In the genomic region with DNA sequence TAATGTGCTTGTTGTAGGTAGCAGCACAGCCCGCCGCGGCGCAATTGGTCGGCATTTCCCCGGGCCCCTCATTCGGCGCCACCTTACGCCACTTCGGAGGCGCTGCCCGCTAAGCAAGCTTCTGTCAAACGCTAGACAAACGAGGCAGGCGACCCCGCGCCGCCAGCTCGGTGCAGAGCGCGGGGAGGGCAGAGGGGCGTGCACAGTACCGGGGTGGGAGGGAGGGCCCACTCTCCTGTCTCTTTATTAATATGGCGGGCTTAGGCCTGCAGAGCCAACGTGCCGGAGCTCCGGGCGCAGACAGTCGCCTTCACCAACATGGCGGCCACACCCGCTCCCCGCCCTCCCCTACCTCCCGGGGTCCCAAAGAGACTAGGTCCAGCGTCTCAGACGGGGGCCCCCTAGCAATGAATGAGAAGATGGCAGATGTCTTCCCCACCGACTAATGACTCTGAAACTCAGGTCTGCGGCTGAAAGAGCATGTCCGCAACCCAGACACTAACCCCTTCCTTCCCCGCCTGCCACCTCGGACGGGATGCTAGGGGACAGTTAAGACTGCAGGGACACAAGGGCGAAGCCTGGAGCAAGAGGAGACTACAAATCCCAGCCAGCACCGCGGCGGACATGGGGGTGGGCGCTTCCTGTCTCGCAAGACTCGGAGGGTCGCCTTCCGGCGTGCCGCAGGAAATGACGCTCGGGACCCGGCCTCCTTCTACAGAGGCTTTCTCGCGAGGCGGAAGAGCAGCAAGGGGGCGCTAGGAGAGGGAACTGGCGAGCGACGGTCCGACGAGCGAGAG, we compare ENCODE assay signal across 8 mouse cellular contexts. TPM values are rescaled to one million over a fixed set of nuclear protein-coding genes. Genes with fewer than 3 reads are reported as not detected.
DNase-seq lines count a peak whose midpoint lies in the region; ATAC-seq lines count a peak whose summit lies in the region.

TSS of gene Thap2 (minus strand) at position 223 of the 797 bp plus-strand sequence.
TSS of gene Zfc3h1 (plus strand) at position 739 of the 797 bp plus-strand sequence.

- no peaks in the 10 kb centered on the region for H3K36me3 ChIP-seq in hindbrain, embryonic 11.5 days (ENCODE audit: control insufficient read depth, insufficient read depth, low read length)

- peak; percentile 100 for DNase-seq in Muller cell, postnatal 12 days (ENCODE audit: inconsistent ontology term)
- DNase-seq in cerebellum, adult 9-11 months: peak; percentile 99
- peak; percentile 98 to 99 for DNase-seq in frontal cortex, adult 2 months (ENCODE audit: extremely low spot score in 1 of 2, low spot score in 1 of 2)
- peak; percentile 98 for DNase-seq in hindbrain, embryonic 11.5 days (ENCODE audit: low spot score)
- peak; percentile 97 to 98 for DNase-seq in layer of hippocampus, postnatal 10 days (ENCODE audit: low spot score in 2 of 2)
- peak; percentile 99 for DNase-seq in lung, postnatal 10 days
- peak; percentile 97 for DNase-seq in ovary, postnatal 36 days (ENCODE audit: low spot score)
- DNase-seq in thymus, postnatal 25 days: peak; percentile 97

- under 1% methylated on average over 65 of the region's 65 CpGs for WGBS in hindbrain, embryonic 11.5 days

- H3K9ac ChIP-seq in hindbrain, embryonic 11.5 days (ENCODE audit: low read depth, low read length): peak within 1 kb of the TSS; percentile 70

- H3K9me3 ChIP-seq in hindbrain, embryonic 11.5 days (ENCODE audit: control insufficient read depth, low read length): no peaks in the 10 kb centered on the region

- peak within 1 kb of the TSS; percentile 99 for H3K27ac ChIP-seq in hindbrain, embryonic 11.5 days (ENCODE audit: low read depth, low read length)

- peak; percentile 98 for ATAC-seq in hindbrain, embryonic 11.5 days (ENCODE audit: low FRiP score)

- H3K4me3 ChIP-seq in hindbrain, embryonic 11.5 days (ENCODE audit: low read depth, low read length): peak within 1 kb of the TSS; percentile 84

- no peaks in the 10 kb centered on the region for H3K27me3 ChIP-seq in hindbrain, embryonic 11.5 days (ENCODE audit: control insufficient read depth, insufficient read depth, low read length)

- H3K4me2 ChIP-seq in hindbrain, embryonic 11.5 days (replicated peaks; ENCODE audit: low read depth, low read length): peak within 1 kb of the TSS; percentile 51

- no peaks in the 10 kb centered on the region for H3K4me1 ChIP-seq in hindbrain, embryonic 11.5 days (replicated peaks; ENCODE audit: control insufficient read depth, insufficient read depth, low read length)

RNA-seq across cellular contexts. Expression of gene Thap2, which starts in this region (rescaled TPM):
- 13.9 and 14.1 TPM in 2 replicates for polyA plus RNA-seq in frontal cortex, adult 2 months (2012; rRNA removed)
- polyA plus RNA-seq in hindbrain, embryonic 11.5 days (2014; fragmentation: Nextera tagmentation; extraction: Ambion mirVana): 26.8 and 31.1 TPM in 2 replicates
- total RNA-seq in layer of hippocampus, postnatal 10 days (2021): 10 to 100 TPM; 12.2 to 13.4 TPM

RNA-seq across cellular contexts. Expression of gene Zfc3h1, which starts in this region (rescaled TPM):
- 109 and 118 TPM in 2 replicates for polyA plus RNA-seq in frontal cortex, adult 2 months (2012; rRNA removed)
- polyA plus RNA-seq in hindbrain, embryonic 11.5 days (2014; fragmentation: Nextera tagmentation; extraction: Ambion mirVana): 22.0 and 31.0 TPM in 2 replicates
- total RNA-seq in layer of hippocampus, postnatal 10 days (2021): 10 to 100 TPM; 50.1 to 54.9 TPM

Comparison
In these comparisons a context has a peak if more than half of its experiments do, and no peak if none do; other contexts are left out.
1. Peak in every context shown above with its lines: DNase-seq, ATAC-seq, H3K4me3 ChIP-seq and H3K27ac ChIP-seq.